In the genomic region with DNA sequence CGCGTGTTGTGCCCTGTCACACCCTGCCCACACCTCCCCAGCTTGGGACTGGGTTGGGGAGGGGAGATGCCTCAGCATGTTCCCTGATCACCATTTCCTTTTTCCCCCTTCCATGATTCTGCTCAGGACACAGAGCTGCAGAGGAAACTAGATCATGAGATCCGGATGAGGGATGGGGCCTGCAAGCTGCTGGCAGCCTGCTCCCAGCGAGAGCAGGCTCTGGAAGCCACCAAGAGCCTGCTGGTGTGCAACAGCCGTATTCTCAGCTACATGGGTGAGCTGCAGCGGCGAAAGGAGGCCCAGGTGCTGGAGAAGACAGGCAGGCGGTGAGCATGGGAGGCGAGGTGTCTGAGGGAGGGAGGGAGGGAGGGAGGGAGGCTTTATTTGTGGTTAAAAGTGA, we compare ENCODE assay signal across 16 mouse cellular contexts. TPM values are rescaled to one million over a fixed set of nuclear protein-coding genes. Genes with fewer than 3 reads are reported as not detected.
A peak's percentile ranks its signal among the peaks of the same experiment; 100 is the strongest.
DNase-seq lines count a peak whose midpoint lies in the region; ATAC-seq and TF ChIP-seq lines count a peak whose summit lies in the region.
"Had no signal": no experiment of that assay in that cellular context is flagged by ENCODE, and none has a peak within 500 bp of the region (broad histone marks: within the 10 kb centered on the region; RNA-seq: fewer than 3 reads in every experiment).

No protein-coding gene starts in this region.

- ATAC-seq in kidney, embryonic 15.5 days (replicated peaks; ENCODE audit: low FRiP score), result no peak
- ATAC-seq: forebrain, embryonic 14.5 days; liver, embryonic 12.5 days; midbrain, embryonic 13.5 days had no signal

- no peak overlapping the region for H3K4me2 ChIP-seq in kidney, embryonic 15.5 days
- H3K4me2 ChIP-seq: liver, embryonic 12.5 days; midbrain, embryonic 13.5 days had no signal

- H3K9ac ChIP-seq in kidney, embryonic 15.5 days, result no peak overlapping the region
- peak overlapping the region; percentile 16; the same call in 1 of the 2 replicates for H3K9ac ChIP-seq in ES-Bruce4 (ENCODE audit: low read depth, poor library complexity, severe bottlenecking)
- H3K9ac ChIP-seq: liver, embryonic 12.5 days; midbrain, embryonic 13.5 days had no signal

- peaks cover 40% of the 10 kb centered on the region for H3K4me1 ChIP-seq in heart, embryonic 10.5 days
- peaks cover 33% of the 10 kb centered on the region for H3K4me1 ChIP-seq in kidney, embryonic 15.5 days
- H3K4me1 ChIP-seq in ES-Bruce4 (ENCODE audit: control insufficient read depth, insufficient read depth, low read length), result peaks cover 2% of the 10 kb centered on the region
- H3K4me1 ChIP-seq in limb, embryonic 10.5 days, result peaks cover 56% of the 10 kb centered on the region

- H3K36me3 ChIP-seq in heart, embryonic 10.5 days, result peaks cover 41% of the 10 kb centered on the region
- peaks cover 47% of the 10 kb centered on the region for H3K36me3 ChIP-seq in kidney, embryonic 15.5 days
- no peaks in the 10 kb centered on the region for H3K36me3 ChIP-seq in ES-Bruce4 (ENCODE audit: control insufficient read depth, insufficient read depth, low read length, poor library complexity, severe bottlenecking)
- H3K36me3 ChIP-seq in limb, embryonic 10.5 days, result peaks cover 51% of the 10 kb centered on the region

- WGBS in heart, embryonic 10.5 days, result 66% methylated on average over 9 of the region's 9 CpGs
- 58% methylated on average over 9 of the region's 9 CpGs for WGBS in kidney, embryonic 15.5 days
- WGBS in limb, embryonic 10.5 days, result 66% methylated on average over 9 of the region's 9 CpGs

- 0 out of 2 replicates have a peak, but pooled peaks cover 5% of the 10 kb centered on the region for H3K27me3 ChIP-seq in heart, embryonic 10.5 days (ENCODE audit: insufficient read depth, poor library complexity, severe bottlenecking)
- H3K27me3 ChIP-seq in kidney, embryonic 15.5 days, result no peaks in the 10 kb centered on the region
- H3K27me3 ChIP-seq in ES-Bruce4 (ENCODE audit: control insufficient read depth, insufficient read depth, low read length, poor library complexity, severe bottlenecking), result no peaks in the 10 kb centered on the region
- 0 out of 2 replicates have a peak, but pooled peaks cover 9% of the 10 kb centered on the region for H3K27me3 ChIP-seq in limb, embryonic 10.5 days (ENCODE audit: low read depth, poor library complexity, severe bottlenecking)

- H3K4me3 ChIP-seq in heart, embryonic 10.5 days, result no peak overlapping the region
- no peak overlapping the region for H3K4me3 ChIP-seq in kidney, embryonic 15.5 days (replicated peaks)
- no peak overlapping the region for H3K4me3 ChIP-seq in ES-Bruce4 (ENCODE audit: low read depth, low read length)
- H3K4me3 ChIP-seq in limb, embryonic 10.5 days, result 0 out of 2 replicates have a peak overlapping the region, but pooled peaks have one; percentile 2
- H3K4me3 ChIP-seq: liver, embryonic 12.5 days; midbrain, embryonic 13.5 days had no signal

- peak overlapping the region; percentile 47; the same call in 1 of the 2 replicates for H3K27ac ChIP-seq in heart, embryonic 10.5 days
- peak overlapping the region; percentile 37; the same call in 1 of the 2 replicates for H3K27ac ChIP-seq in kidney, embryonic 15.5 days
- H3K27ac ChIP-seq in ES-Bruce4 (ENCODE audit: insufficient read depth, low read length), result no peak overlapping the region
- peak overlapping the region; percentile 47 for H3K27ac ChIP-seq in limb, embryonic 10.5 days
- H3K27ac ChIP-seq: kidney, postnatal 0 days; liver, embryonic 12.5 days; midbrain, embryonic 13.5 days had no signal

- no peak for TF ChIP-seq EP300 in ES-Bruce4 (IDR thresholded peaks at IDR 0.05; ENCODE audit: insufficient read depth, low read depth, low read length)

- no peak for TF ChIP-seq CTCF in ES-Bruce4 (IDR thresholded peaks at IDR 0.05; ENCODE audit: low read depth, low read length)

- TF ChIP-seq POLR2A in ES-Bruce4 (IDR thresholded peaks at IDR 0.05; ENCODE audit: insufficient read depth, low read length), result no peak

- no peak for DNase-seq in heart, embryonic 10.5 days (ENCODE audit: low spot score)
- no peak for DNase-seq in heart, adult 8-10 months (ENCODE audit: low spot score)
- no peak for DNase-seq in kidney, adult 18-20 months
- DNase-seq in limb, embryonic 10.5 days (ENCODE audit: low spot score), result no peak
- DNase-seq in adrenal gland, adult 2 months, result no peak
- no peak for DNase-seq in embryo, embryonic 10.5 days (ENCODE audit: low spot score)
- DNase-seq: cerebellum, adult 9-11 months; gastrocnemius, postnatal 10 days; lung, postnatal 36 days; right cerebral cortex, postnatal 14 days had no signal

- no peaks in the 10 kb centered on the region for H3K9me3 ChIP-seq in heart, embryonic 10.5 days
- no peaks in the 10 kb centered on the region for H3K9me3 ChIP-seq in kidney, embryonic 15.5 days (replicated peaks)
- H3K9me3 ChIP-seq in ES-Bruce4 (replicated peaks; ENCODE audit: control insufficient read depth, insufficient read depth, low read length, poor library complexity, severe bottlenecking), result no peaks in the 10 kb centered on the region
- H3K9me3 ChIP-seq in limb, embryonic 10.5 days (replicated peaks), result no peaks in the 10 kb centered on the region
- H3K9me3 ChIP-seq: liver, embryonic 12.5 days; midbrain, embryonic 13.5 days had no signal

RNA-seq across cellular contexts. Expression of a gene that starts 10.4 kb away (rescaled TPM):
- 6.9 and 7.3 TPM in 2 replicates for polyA plus RNA-seq in heart, embryonic 10.5 days (2016; fragmentation: Nextera tagmentation; extraction: Ambion mirVana)
- total RNA-seq in heart, adult 8-10 months (2022), result 1 to 10 TPM; 2.1 to 2.6 (median 2.4) TPM
- 6.6 and 8.3 TPM in 2 replicates for polyA plus RNA-seq in kidney, embryonic 15.5 days (2015; fragmentation: Nextera tagmentation; extraction: Ambion mirVana)
- polyA plus RNA-seq in ES-Bruce4 (2011; ENCODE audit: insufficient read depth, insufficient read length, low read depth, missing spikeins), result 7.3 and 7.9 TPM in 2 replicates
- 10.9 and 13.7 TPM in 2 replicates for polyA plus RNA-seq in limb, embryonic 10.5 days (2016; fragmentation: Nextera tagmentation; extraction: Ambion mirVana)
- total RNA-seq in adrenal gland, adult 2 months (2021), result 1 to 10 TPM; 2.2 to 4.7 TPM
- polyA plus RNA-seq in adrenal gland, adult 2 months (2012; rRNA removed), result 3.4 and 4.8 TPM in 2 replicates

RNA-seq across cellular contexts. Expression of a gene that starts 10.4 kb away (rescaled TPM):
- polyA plus RNA-seq in heart, embryonic 10.5 days (2016; fragmentation: Nextera tagmentation; extraction: Ambion mirVana), result 0.23 and 0.50 TPM in 2 replicates
- under 1 TPM; 0.16 to 0.41 (median 0.18) TPM for total RNA-seq in heart, adult 8-10 months (2022)
- polyA plus RNA-seq in kidney, embryonic 15.5 days (2015; fragmentation: Nextera tagmentation; extraction: Ambion mirVana), result 1.6 and 2.4 TPM in 2 replicates
- polyA plus RNA-seq in ES-Bruce4 (2011; ENCODE audit: insufficient read depth, insufficient read length, low read depth, missing spikeins), result not detected in 2 replicates
- polyA plus RNA-seq in limb, embryonic 10.5 days (2016; fragmentation: Nextera tagmentation; extraction: Ambion mirVana), result 0.80 and 1.6 TPM in 2 replicates
- 1 to 10 TPM; 1.1 to 1.3 TPM for total RNA-seq in adrenal gland, adult 2 months (2021)
- 1.0 and 1.4 TPM in 2 replicates for polyA plus RNA-seq in adrenal gland, adult 2 months (2012; rRNA removed)

RNA-seq across cellular contexts. Expression of a gene that starts 10.5 kb away (rescaled TPM):
- polyA plus RNA-seq in heart, embryonic 10.5 days (2016; fragmentation: Nextera tagmentation; extraction: Ambion mirVana), result 18.4 and 24.4 TPM in 2 replicates
- total RNA-seq in heart, adult 8-10 months (2022), result 1 to 10 TPM; 4.8 to 5.4 (median 5.3) TPM
- 31.5 and 33.7 TPM in 2 replicates for polyA plus RNA-seq in kidney, embryonic 15.5 days (2015; fragmentation: Nextera tagmentation; extraction: Ambion mirVana)
- polyA plus RNA-seq in ES-Bruce4 (2011; ENCODE audit: insufficient read depth, insufficient read length, low read depth, missing spikeins), result 10.4 and 10.5 TPM in 2 replicates
- 34.2 and 51.8 TPM in 2 replicates for polyA plus RNA-seq in limb, embryonic 10.5 days (2016; fragmentation: Nextera tagmentation; extraction: Ambion mirVana)
- total RNA-seq in adrenal gland, adult 2 months (2021), result 10 to 100 TPM in 1 of 2 experiments, 1 to 10 TPM in 1; 9.5 to 10.2 TPM
- polyA plus RNA-seq in adrenal gland, adult 2 months (2012; rRNA removed), result 93.6 and 100 TPM in 2 replicates

RNA-seq across cellular contexts. Expression of a gene that starts 19.9 kb away (rescaled TPM):
- 83.2 and 93.0 TPM in 2 replicates for polyA plus RNA-seq in heart, embryonic 10.5 days (2016; fragmentation: Nextera tagmentation; extraction: Ambion mirVana)
- total RNA-seq in heart, adult 8-10 months (2022), result 100 to 1,000 TPM; 120 to 137 (median 134) TPM
- polyA plus RNA-seq in kidney, embryonic 15.5 days (2015; fragmentation: Nextera tagmentation; extraction: Ambion mirVana), result 89.2 and 93.9 TPM in 2 replicates
- polyA plus RNA-seq in ES-Bruce4 (2011; ENCODE audit: insufficient read depth, insufficient read length, low read depth, missing spikeins), result 41.5 and 52.4 TPM in 2 replicates
- 96.4 and 108 TPM in 2 replicates for polyA plus RNA-seq in limb, embryonic 10.5 days (2016; fragmentation: Nextera tagmentation; extraction: Ambion mirVana)
- 100 to 1,000 TPM; 135 to 138 TPM for total RNA-seq in adrenal gland, adult 2 months (2021)
- 210 and 211 TPM in 2 replicates for polyA plus RNA-seq in adrenal gland, adult 2 months (2012; rRNA removed)

RNA-seq across cellular contexts. Expression of a gene that starts 20.6 kb away (rescaled TPM):
- polyA plus RNA-seq in heart, embryonic 10.5 days (2016; fragmentation: Nextera tagmentation; extraction: Ambion mirVana), result 11.4 and 16.1 TPM in 2 replicates
- total RNA-seq in heart, adult 8-10 months (2022), result 10 to 100 TPM; 11.3 to 19.5 (median 15.3) TPM
- 15.9 and 17.1 TPM in 2 replicates for polyA plus RNA-seq in kidney, embryonic 15.5 days (2015; fragmentation: Nextera tagmentation; extraction: Ambion mirVana)
- polyA plus RNA-seq in ES-Bruce4 (2011; ENCODE audit: insufficient read depth, insufficient read length, low read depth, missing spikeins), result 9.0 and 11.6 TPM in 2 replicates
- polyA plus RNA-seq in limb, embryonic 10.5 days (2016; fragmentation: Nextera tagmentation; extraction: Ambion mirVana), result 17.4 and 17.8 TPM in 2 replicates
- 10 to 100 TPM; 16.1 to 27.3 TPM for total RNA-seq in adrenal gland, adult 2 months (2021)
- polyA plus RNA-seq in adrenal gland, adult 2 months (2012; rRNA removed), result 90.2 and 102 TPM in 2 replicates
